Mouse (Mus musculus) B cell, adult (primary cell): ENCODE results near the gene Gm28035. TPM values are rescaled to one million over a fixed set of nuclear protein-coding genes. Genes with fewer than 3 reads are reported as not detected.

Source experiments
- total RNA-seq: library from RNA; stranded (reverse); gene quantifications from 4 replicates; pipeline ENCODE4 v1.2.4, GENCODE M21; 2023; ENCODE audit not compliant: inconsistent age

Gm28035 gene
- total RNA-seq = 0.90 to 5.9 TPM (median 3.4 TPM) in 4 replicates

GRCm38 (mm10) chr2:30240267-30240666 is at the start of gene Gm28035:
TSS of gene Gm28035 (plus strand) at chr2:30240567.

GRCm38 (mm10) chr2:30205629-30206357 is 34.6 kb upstream of the Gm28035 start, which contains the start of gene Kyat1:
TSS of gene Kyat1 (minus strand) at chr2:30205847.

GRCm38 (mm10) chr2:30237199-30237880 is 3.0 kb upstream of the Gm28035 start, which contains the start of gene Lrrc8a:
TSS of gene Lrrc8a (plus strand) at chr2:30237715.

GRCm38 (mm10) chr2:30265767-30266253 is 25.4 kb downstream of the Gm28035 start, which contains the start of gene Phyhd1:
TSS of gene Phyhd1 (plus strand) at chr2:30266203.

GRCm38 (mm10) chr2:30280743-30281142 is 40.4 kb downstream of the Gm28035 start, which contains the start of gene Gm28038:
TSS of gene Gm28038 (plus strand) at chr2:30281043.

GRCm38 (mm10) chr2:30286192-30287026 is 46.0 kb downstream of the Gm28035 start, which contains the start of the genes Dolk and Nup188:
TSS of gene Dolk (minus strand) at chr2:30286334.
TSS of gene Nup188 (plus strand) at chr2:30286397.

Other genes starting within 250 kb of the Gm28035 start
- 2.5 to 4.4 TPM (median 2.8 TPM) in 4 replicates for gene Wdr34, start 191.7 kb upstream of the Gm28035 start, total RNA-seq
- 251 to 275 TPM (median 261 TPM) in 4 replicates for gene Set, start 183.2 kb upstream of the Gm28035 start, total RNA-seq
- 0.87 to 2.3 TPM (median 1.7 TPM) in 4 replicates for gene Pkn3, start 162.9 kb upstream of the Gm28035 start, total RNA-seq
- gene Zdhhc12, start 146.9 kb upstream of the Gm28035 start, total RNA-seq = 14.2 to 18.4 TPM (median 15.7 TPM) in 4 replicates
- 67.6 to 74.2 TPM (median 71.0 TPM) in 4 replicates for gene Zer1, start 116.0 kb upstream of the Gm28035 start, total RNA-seq
- 39.1 to 46.0 TPM (median 41.8 TPM) in 4 replicates for gene Tbc1d13, start 106.8 kb upstream of the Gm28035 start, total RNA-seq
- gene Endog, start 69.1 kb upstream of the Gm28035 start, total RNA-seq = 8.8 to 9.3 TPM (median 9.1 TPM) in 4 replicates
- gene Spout1, start 62.1 kb upstream of the Gm28035 start, total RNA-seq = 19.9 to 23.6 TPM (median 22.6 TPM) in 4 replicates
- 7.4 to 11.1 TPM (median 7.9 TPM) in 4 replicates for gene Kyat1, start 34.7 kb upstream of the Gm28035 start, total RNA-seq
- 26.7 to 32.9 TPM (median 28.9 TPM) in 4 replicates for gene Lrrc8a, start 2.9 kb upstream of the Gm28035 start, total RNA-seq
- 4.9 to 10.3 TPM (median 8.9 TPM) in 4 replicates for gene Phyhd1, start 25.6 kb downstream of the Gm28035 start, total RNA-seq
- gene Gm28038, start 40.5 kb downstream of the Gm28035 start, total RNA-seq = 3.3 TPM in 1 of 4 replicates, not detected in the others
- 8.1 to 11.2 TPM (median 9.9 TPM) in 4 replicates for gene Dolk, start 45.8 kb downstream of the Gm28035 start, total RNA-seq
- 50.2 to 59.9 TPM (median 55.0 TPM) in 4 replicates for gene Nup188, start 45.8 kb downstream of the Gm28035 start, total RNA-seq
- gene Sh3glb2, start 118.8 kb downstream of the Gm28035 start, total RNA-seq = 56.1 to 83.8 TPM (median 71.9 TPM) in 4 replicates
- 12.5 to 23.0 TPM (median 18.0 TPM) in 4 replicates for gene Miga2, start 123.7 kb downstream of the Gm28035 start, total RNA-seq
- gene Dolpp1, start 151.7 kb downstream of the Gm28035 start, total RNA-seq = 17.4 to 23.5 TPM (median 19.5 TPM) in 4 replicates
- 20.2 to 34.2 TPM (median 25.9 TPM) in 4 replicates for gene Crat, start 175.2 kb downstream of the Gm28035 start, total RNA-seq
- gene Ptpa, start 175.5 kb downstream of the Gm28035 start, total RNA-seq = 140 to 153 TPM (median 144 TPM) in 4 replicates
- gene Ier5l, start 233.7 kb downstream of the Gm28035 start, total RNA-seq = 2.8 to 4.8 TPM (median 3.2 TPM) in 4 replicates